Comparison of ENCODE assay signal across 13 mouse cellular contexts in the genomic region with DNA sequence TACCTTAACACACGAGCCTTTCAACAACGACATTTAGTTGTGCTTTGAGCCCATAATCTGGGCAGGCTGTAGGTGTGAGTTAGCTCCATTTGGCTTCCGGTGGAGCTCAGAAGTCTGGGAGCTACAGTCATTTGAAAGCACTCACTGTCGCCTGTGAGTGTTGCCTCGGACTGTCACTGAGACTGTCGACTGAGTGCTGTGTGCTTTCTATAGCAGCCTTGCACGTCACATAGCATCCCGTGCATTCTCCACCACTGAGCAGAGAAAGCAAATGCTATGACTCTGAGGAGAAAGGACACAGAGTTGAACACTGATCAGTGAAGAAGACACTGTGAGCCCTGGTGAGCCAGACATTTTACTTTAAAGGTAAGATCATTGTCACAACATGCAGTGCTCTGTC.
DNase-seq lines count a peak whose midpoint lies in the region; ATAC-seq lines count a peak whose summit lies in the region.
"Had no signal": no experiment of that assay in that cellular context is flagged by ENCODE, and none has a peak within 500 bp of the region (broad histone marks: within the 10 kb centered on the region; RNA-seq: fewer than 3 reads in every experiment).

No protein-coding gene starts in this region.

- peak overlapping the region; percentile 20 for H3K27ac ChIP-seq in hindbrain, embryonic 10.5 days
- H3K27ac ChIP-seq in hindbrain, embryonic 12.5 days = no peak overlapping the region
- H3K27ac ChIP-seq in limb, embryonic 10.5 days = peak overlapping the region; percentile 50; the same call in 1 of the 2 replicates
- H3K27ac ChIP-seq in intestine, embryonic 16.5 days (ENCODE audit: low read length) = no peak overlapping the region
- H3K27ac ChIP-seq: gastrocnemius, adult 2 months; kidney, postnatal 0 days; limb, embryonic 15.5 days; stomach, embryonic 15.5 days had no signal

- peaks cover 56% of the 10 kb centered on the region for H3K4me1 ChIP-seq in hindbrain, embryonic 10.5 days (replicated peaks)
- H3K4me1 ChIP-seq in hindbrain, embryonic 12.5 days = peaks cover 22% of the 10 kb centered on the region
- H3K4me1 ChIP-seq in limb, embryonic 10.5 days = peaks cover 52% of the 10 kb centered on the region
- H3K4me1 ChIP-seq in intestine, embryonic 16.5 days (ENCODE audit: control insufficient read depth, insufficient read depth, low read length) = no peaks in the 10 kb centered on the region
- H3K4me1 ChIP-seq: stomach, embryonic 15.5 days had no signal

- DNase-seq in hindbrain, embryonic 10.5 days (ENCODE audit: low spot score) = no peak
- peak; percentile 10 for DNase-seq in right cerebral cortex, postnatal 4 days
- no peak for DNase-seq in right cerebral cortex, postnatal 10 days (ENCODE audit: low spot score in 2 of 2)
- DNase-seq in limb, embryonic 10.5 days (ENCODE audit: low spot score) = no peak
- DNase-seq in left cerebral cortex, adult 8-10 months (ENCODE audit: low spot score in 2 of 2) = no peak
- DNase-seq: adrenal gland, adult 8-10 months; gastrocnemius, adult 2 months; right cerebral cortex, adult 18-20 months had no signal

- H3K9me3 ChIP-seq in hindbrain, embryonic 10.5 days = no peaks in the 10 kb centered on the region
- H3K9me3 ChIP-seq in hindbrain, embryonic 12.5 days (replicated peaks) = no peaks in the 10 kb centered on the region
- H3K9me3 ChIP-seq in limb, embryonic 10.5 days (replicated peaks) = no peaks in the 10 kb centered on the region
- H3K9me3 ChIP-seq in intestine, embryonic 16.5 days (ENCODE audit: control insufficient read depth, low read length) = no peaks in the 10 kb centered on the region
- H3K9me3 ChIP-seq: limb, embryonic 15.5 days; stomach, embryonic 15.5 days had no signal

- 53% methylated on average over 8 of the region's 8 CpGs for WGBS in hindbrain, embryonic 10.5 days
- 59% methylated on average over 8 of the region's 8 CpGs for WGBS in hindbrain, embryonic 12.5 days
- 42% methylated on average over 8 of the region's 8 CpGs for WGBS in limb, embryonic 10.5 days
- WGBS in intestine, embryonic 16.5 days = 58% methylated on average over 8 of the region's 8 CpGs

- no peak overlapping the region for H3K4me2 ChIP-seq in hindbrain, embryonic 12.5 days (replicated peaks)
- no peak overlapping the region for H3K4me2 ChIP-seq in intestine, embryonic 16.5 days (ENCODE audit: low read depth, low read length)
- H3K4me2 ChIP-seq: limb, embryonic 15.5 days; stomach, embryonic 15.5 days had no signal

- no peaks in the 10 kb centered on the region for H3K27me3 ChIP-seq in hindbrain, embryonic 10.5 days (ENCODE audit: insufficient read depth, poor library complexity, severe bottlenecking)
- no peaks in the 10 kb centered on the region for H3K27me3 ChIP-seq in hindbrain, embryonic 12.5 days
- H3K27me3 ChIP-seq in limb, embryonic 10.5 days (ENCODE audit: low read depth, poor library complexity, severe bottlenecking) = no peaks in the 10 kb centered on the region
- no peaks in the 10 kb centered on the region for H3K27me3 ChIP-seq in intestine, embryonic 16.5 days (replicated peaks; ENCODE audit: control insufficient read depth, insufficient read depth, low read length)
- H3K27me3 ChIP-seq: limb, embryonic 15.5 days; stomach, embryonic 15.5 days had no signal

- no peak overlapping the region for H3K9ac ChIP-seq in hindbrain, embryonic 12.5 days
- no peak overlapping the region for H3K9ac ChIP-seq in intestine, embryonic 16.5 days (ENCODE audit: low read depth, low read length)
- H3K9ac ChIP-seq: limb, embryonic 15.5 days; stomach, embryonic 15.5 days had no signal

- H3K4me3 ChIP-seq in hindbrain, embryonic 10.5 days = no peak overlapping the region
- H3K4me3 ChIP-seq in hindbrain, embryonic 12.5 days = no peak overlapping the region
- H3K4me3 ChIP-seq in limb, embryonic 10.5 days = no peak overlapping the region
- no peak overlapping the region for H3K4me3 ChIP-seq in intestine, embryonic 16.5 days (ENCODE audit: low read length)
- H3K4me3 ChIP-seq: gastrocnemius, adult 2 months; limb, embryonic 15.5 days; stomach, embryonic 15.5 days had no signal

- no peaks in the 10 kb centered on the region for H3K36me3 ChIP-seq in hindbrain, embryonic 10.5 days
- H3K36me3 ChIP-seq in hindbrain, embryonic 12.5 days = no peaks in the 10 kb centered on the region
- H3K36me3 ChIP-seq in limb, embryonic 10.5 days = no peaks in the 10 kb centered on the region
- no peaks in the 10 kb centered on the region for H3K36me3 ChIP-seq in intestine, embryonic 16.5 days (ENCODE audit: control insufficient read depth, insufficient read depth, low read length)
- H3K36me3 ChIP-seq: limb, embryonic 15.5 days; stomach, embryonic 15.5 days had no signal

- no peak for ATAC-seq in hindbrain, embryonic 12.5 days (ENCODE audit: low FRiP score)
- no peak for ATAC-seq in intestine, embryonic 16.5 days

Comparison
In these comparisons a context has a peak if more than half of its experiments do, and no peak if none do; other contexts are left out.
1. H3K27ac ChIP-seq: peak in hindbrain, embryonic 10.5 days (single experiment) and limb, embryonic 10.5 days (single experiment); none in hindbrain, embryonic 12.5 days (single experiment) and intestine, embryonic 16.5 days (single experiment).